ENCODE assay signal across 18 mouse cellular contexts in the genomic region with DNA sequence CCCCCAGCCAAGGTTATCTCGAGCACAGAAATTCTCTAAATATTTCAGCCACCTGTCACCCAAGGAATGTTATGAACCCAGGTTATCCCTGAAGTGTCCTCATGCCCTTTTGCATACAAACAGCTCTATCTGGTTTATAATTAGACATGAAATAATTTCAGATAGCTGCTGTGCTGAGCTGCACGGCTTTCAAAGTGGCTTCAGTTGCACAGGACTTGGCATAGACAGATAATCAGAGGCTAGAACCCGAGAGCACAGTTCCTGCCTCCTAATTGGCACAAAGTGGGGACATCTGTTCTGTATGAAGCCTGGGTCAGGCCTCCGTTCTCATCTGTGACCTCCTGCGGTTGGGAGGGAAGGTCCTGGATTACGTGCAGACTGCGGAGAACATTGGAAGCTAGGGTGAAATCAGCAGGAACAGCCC.
DNase-seq lines count a peak whose midpoint lies in the region; ATAC-seq lines count a peak whose summit lies in the region.
"Had no signal": no experiment of that assay in that cellular context is flagged by ENCODE, and none has a peak within 500 bp of the region (broad histone marks: within the 10 kb centered on the region; RNA-seq: fewer than 3 reads in every experiment).

No protein-coding gene starts in this region.

- H3K36me3 ChIP-seq in heart, embryonic 16.5 days (ENCODE audit: control insufficient read depth, insufficient read depth): no peaks in the 10 kb centered on the region
- H3K36me3 ChIP-seq in embryonic facial prominence, embryonic 15.5 days: no peaks in the 10 kb centered on the region
- no peaks in the 10 kb centered on the region for H3K36me3 ChIP-seq in midbrain, embryonic 15.5 days (replicated peaks)
- H3K36me3 ChIP-seq: liver, embryonic 15.5 days; midbrain, embryonic 12.5 days had no signal

- no peaks in the 10 kb centered on the region for H3K9me3 ChIP-seq in heart, embryonic 16.5 days (replicated peaks; ENCODE audit: control insufficient read depth, low read length)
- H3K9me3 ChIP-seq in embryonic facial prominence, embryonic 15.5 days (replicated peaks): no peaks in the 10 kb centered on the region
- no peaks in the 10 kb centered on the region for H3K9me3 ChIP-seq in midbrain, embryonic 15.5 days
- H3K9me3 ChIP-seq: liver, embryonic 15.5 days; midbrain, embryonic 12.5 days had no signal

- peak; percentile 26 for DNase-seq in embryo, embryonic 10 days (ENCODE audit: low spot score)
- DNase-seq in embryo, embryonic 9.5 days (ENCODE audit: extremely low spot score): no peak
- DNase-seq in heart, postnatal 4 days: no peak
- DNase-seq in cerebellum, adult 9-10 months: peak; percentile 67
- no peak for DNase-seq in thymus, postnatal 0 days (ENCODE audit: low spot score)
- DNase-seq: adrenal gland, postnatal 36 days; gastrocnemius, adult 2 months; kidney, adult 9 months; right cerebral cortex, postnatal 14 days had no signal

- H3K4me3 ChIP-seq in heart, embryonic 16.5 days (ENCODE audit: low read length): no peak overlapping the region
- H3K4me3 ChIP-seq in embryonic facial prominence, embryonic 15.5 days (replicated peaks): no peak overlapping the region
- no peak overlapping the region for H3K4me3 ChIP-seq in midbrain, embryonic 15.5 days
- H3K4me3 ChIP-seq: gastrocnemius, adult 2 months; heart, adult 2 months; liver, embryonic 15.5 days; midbrain, embryonic 12.5 days; myocyte had no signal

- H3K27me3 ChIP-seq in heart, embryonic 16.5 days (ENCODE audit: control insufficient read depth, insufficient read depth, low read length): no peaks in the 10 kb centered on the region
- no peaks in the 10 kb centered on the region for H3K27me3 ChIP-seq in embryonic facial prominence, embryonic 15.5 days
- H3K27me3 ChIP-seq in midbrain, embryonic 15.5 days (replicated peaks): no peaks in the 10 kb centered on the region
- H3K27me3 ChIP-seq: liver, embryonic 15.5 days; midbrain, embryonic 12.5 days had no signal

- H3K27ac ChIP-seq in heart, embryonic 16.5 days (ENCODE audit: low read length): peak overlapping the region; percentile 80
- H3K27ac ChIP-seq in embryonic facial prominence, embryonic 15.5 days (replicated peaks): no peak overlapping the region
- no peak overlapping the region for H3K27ac ChIP-seq in midbrain, embryonic 15.5 days
- H3K27ac ChIP-seq: gastrocnemius, adult 2 months; heart, adult 2 months; hindbrain, postnatal 0 days; liver, embryonic 15.5 days; midbrain, embryonic 12.5 days had no signal

- H3K4me2 ChIP-seq in heart, embryonic 16.5 days (ENCODE audit: low read depth, low read length): peak overlapping the region; percentile 12; the same call in 1 of the 2 replicates
- H3K4me2 ChIP-seq in embryonic facial prominence, embryonic 15.5 days (replicated peaks): no peak overlapping the region
- no peak overlapping the region for H3K4me2 ChIP-seq in midbrain, embryonic 15.5 days
- H3K4me2 ChIP-seq: liver, embryonic 15.5 days; midbrain, embryonic 12.5 days had no signal

- H3K4me1 ChIP-seq in heart, embryonic 16.5 days (ENCODE audit: control insufficient read depth, insufficient read depth, low read length): peaks cover 10% of the 10 kb centered on the region
- no peaks in the 10 kb centered on the region for H3K4me1 ChIP-seq in embryonic facial prominence, embryonic 15.5 days
- no peaks in the 10 kb centered on the region for H3K4me1 ChIP-seq in midbrain, embryonic 15.5 days
- H3K4me1 ChIP-seq: liver, embryonic 15.5 days; midbrain, embryonic 12.5 days had no signal

- H3K9ac ChIP-seq in heart, embryonic 16.5 days (ENCODE audit: low read length): no peak overlapping the region
- no peak overlapping the region for H3K9ac ChIP-seq in embryonic facial prominence, embryonic 15.5 days
- H3K9ac ChIP-seq in midbrain, embryonic 15.5 days: no peak overlapping the region
- H3K9ac ChIP-seq: liver, embryonic 15.5 days; midbrain, embryonic 12.5 days had no signal

- WGBS in heart, embryonic 16.5 days: 35% methylated on average over 7 of the region's 7 CpGs
- WGBS in embryonic facial prominence, embryonic 15.5 days: 29% methylated on average over 7 of the region's 7 CpGs
- 61% methylated on average over 7 of the region's 7 CpGs for WGBS in midbrain, embryonic 15.5 days

- peak; percentile 87 for ATAC-seq in heart, embryonic 16.5 days (replicated peaks; ENCODE audit: extremely low read depth, insufficient read depth, low FRiP score)
- 0 out of 2 replicates have a peak, but pooled peaks have one; percentile 34 for ATAC-seq in embryonic facial prominence, embryonic 15.5 days (ENCODE audit: insufficient number of reproducible peaks, low FRiP score, low TSS enrichment, low read depth)
- ATAC-seq in midbrain, embryonic 15.5 days (replicated peaks): no peak
- ATAC-seq: forebrain, embryonic 16.5 days; hindbrain, postnatal 0 days had no signal

Comparison
In these comparisons a context has a peak if more than half of its experiments do, and no peak if none do; other contexts are left out.
1. DNase-seq: peak in embryo, embryonic 10 days (single experiment) and cerebellum, adult 9-10 months (single experiment); none in embryo, embryonic 9.5 days (single experiment), heart, postnatal 4 days (single experiment) and thymus, postnatal 0 days (single experiment).